Mouse (Mus musculus) spleen, embryonic (tissue): ENCODE results near the gene 5730596B20Rik.

Source experiments
- CTCF ChIA-PET: fragments of 350-600 bp; sonication (Branson Sonifier 250); formaldehyde crosslinking; loops from one replicate; lab custom pipeline; 2022; lab: Charles Lee

5730596B20Rik gene

DNA sequence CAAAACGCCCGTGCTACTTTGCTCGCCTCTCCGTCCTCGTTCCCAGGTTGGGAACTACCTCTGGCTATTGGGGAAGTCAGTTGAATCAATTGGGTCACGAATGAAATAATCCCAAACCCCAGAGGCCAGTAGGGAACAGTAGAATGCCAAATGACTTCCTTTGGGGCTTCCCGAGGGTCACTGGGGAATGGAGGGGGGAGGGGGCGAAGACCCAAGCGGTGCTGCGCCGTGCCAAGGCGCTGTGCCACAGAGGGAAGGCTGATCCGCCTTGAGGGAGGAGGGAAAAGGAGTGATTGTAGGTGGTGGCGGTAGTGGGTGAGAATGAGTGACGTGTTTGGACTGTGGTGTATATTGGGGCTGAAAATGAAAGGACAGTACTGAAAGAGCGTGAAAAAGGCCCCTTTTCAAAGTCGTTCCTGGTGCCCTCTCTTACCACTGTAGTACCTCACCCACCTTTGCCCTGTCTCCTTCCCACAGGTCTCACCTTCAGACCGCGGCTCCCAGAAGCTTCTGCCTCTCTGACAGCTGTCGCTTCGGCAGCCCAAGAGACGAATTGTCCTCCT lies 35.3 kb downstream of the 5730596B20Rik start:
- CTCF ChIA-PET = interaction anchor here (1.5 kb wide), 1 partner anchor 28 kb away, joined by 4 read pairs; the partner anchor contains the start of gene Hoxa10

DNA sequence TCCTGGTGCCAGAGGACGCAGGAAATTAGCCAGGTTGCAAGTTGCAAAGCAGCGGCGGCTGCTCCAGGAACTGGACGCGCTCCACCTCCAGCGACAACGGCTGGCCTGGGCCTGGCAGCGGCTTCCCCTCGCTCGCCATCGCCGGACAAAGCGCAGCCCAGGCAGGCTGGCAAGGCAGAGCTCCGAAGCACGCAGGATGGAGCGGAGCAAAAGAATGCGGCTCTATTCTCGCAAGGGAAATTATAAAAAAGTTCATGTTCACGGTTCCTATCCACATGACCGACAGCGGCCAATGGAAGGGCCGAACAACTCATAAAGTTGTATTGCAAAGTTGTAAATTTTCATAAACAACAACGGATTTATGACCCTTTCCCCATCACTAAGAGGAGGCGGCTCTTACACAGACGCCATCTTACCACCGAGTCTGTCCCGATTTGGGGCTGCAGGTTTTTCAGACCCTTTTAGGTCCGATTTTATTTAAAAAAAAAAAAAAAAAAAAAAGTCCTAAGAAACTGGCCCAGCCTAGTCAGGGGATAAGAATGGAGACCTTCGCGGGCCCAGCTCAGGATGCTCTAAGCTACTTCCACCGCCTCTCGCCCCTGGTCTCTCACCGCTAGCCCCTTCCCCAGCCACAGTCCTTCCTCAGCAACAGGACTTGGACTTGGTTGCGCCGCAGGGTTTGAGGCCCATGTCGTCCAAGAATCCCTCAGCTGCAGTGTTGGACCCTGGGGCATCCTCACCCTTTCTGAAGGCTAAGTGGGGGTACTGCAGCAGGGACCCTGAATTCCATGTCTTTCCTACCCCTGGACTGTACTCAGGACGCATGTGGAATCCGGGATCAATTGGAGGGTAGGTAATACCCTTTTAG lies 36.1 kb downstream of the 5730596B20Rik start, which contains the start of the genes Hoxa3 and Gm28308:
TSS of gene Hoxa3 (minus strand) at position 218 of the 868 bp plus-strand sequence.
TSS of gene Gm28308 (minus strand) at position 221 of the 868 bp plus-strand sequence.
- CTCF ChIA-PET = interaction anchor here (0.6 to 0.7 kb wide), 2 partner anchors 499 to 1040 kb away, joined by 4 to 14 read pairs; no protein-coding TSS in a partner anchor

DNA sequence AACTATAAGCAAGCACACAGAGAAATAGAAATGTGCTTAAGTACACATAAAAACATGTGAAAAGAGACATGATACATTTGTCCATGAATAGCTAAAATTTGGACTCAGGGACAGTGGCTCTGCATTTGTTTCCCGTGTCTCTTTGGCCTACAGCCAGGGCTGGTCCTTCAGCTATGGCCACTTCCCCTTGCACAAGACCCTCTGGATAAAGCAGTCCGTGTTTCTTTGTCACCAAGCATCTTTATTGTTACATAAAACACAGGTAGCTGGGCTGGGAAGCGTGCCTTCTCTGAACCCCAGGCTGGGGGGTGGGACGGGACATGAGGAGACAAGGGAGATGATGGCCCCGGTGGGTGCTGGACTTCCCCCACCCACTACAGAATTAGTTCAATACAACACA lies 37.0 kb downstream of the 5730596B20Rik start:
- CTCF ChIA-PET = interaction anchor here (0.6 to 0.7 kb wide), 2 partner anchors 386 to 1041 kb away, joined by 4 read pairs; no protein-coding TSS in a partner anchor

DNA sequence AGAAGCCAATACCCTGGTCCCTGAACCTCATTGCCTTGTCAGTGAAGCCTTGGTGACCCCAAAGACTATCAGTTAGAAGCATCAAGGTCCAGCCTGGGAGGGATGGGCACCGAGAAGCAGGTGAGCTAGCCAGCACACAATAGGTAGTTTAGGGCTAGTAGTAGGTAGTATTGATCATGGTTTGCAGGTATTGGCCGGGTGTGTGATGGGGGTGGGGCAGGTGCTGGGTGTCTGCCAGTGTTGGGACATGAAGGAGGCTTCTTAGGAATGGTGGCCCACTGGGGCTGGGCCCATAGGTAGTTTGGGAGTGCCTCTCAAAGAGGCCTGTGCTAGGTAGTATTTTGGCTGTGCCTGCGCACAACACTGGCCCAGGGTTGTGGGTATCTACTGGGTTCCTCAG lies 37.8 kb downstream of the 5730596B20Rik start:
- CTCF ChIA-PET = no interaction called here

DNA sequence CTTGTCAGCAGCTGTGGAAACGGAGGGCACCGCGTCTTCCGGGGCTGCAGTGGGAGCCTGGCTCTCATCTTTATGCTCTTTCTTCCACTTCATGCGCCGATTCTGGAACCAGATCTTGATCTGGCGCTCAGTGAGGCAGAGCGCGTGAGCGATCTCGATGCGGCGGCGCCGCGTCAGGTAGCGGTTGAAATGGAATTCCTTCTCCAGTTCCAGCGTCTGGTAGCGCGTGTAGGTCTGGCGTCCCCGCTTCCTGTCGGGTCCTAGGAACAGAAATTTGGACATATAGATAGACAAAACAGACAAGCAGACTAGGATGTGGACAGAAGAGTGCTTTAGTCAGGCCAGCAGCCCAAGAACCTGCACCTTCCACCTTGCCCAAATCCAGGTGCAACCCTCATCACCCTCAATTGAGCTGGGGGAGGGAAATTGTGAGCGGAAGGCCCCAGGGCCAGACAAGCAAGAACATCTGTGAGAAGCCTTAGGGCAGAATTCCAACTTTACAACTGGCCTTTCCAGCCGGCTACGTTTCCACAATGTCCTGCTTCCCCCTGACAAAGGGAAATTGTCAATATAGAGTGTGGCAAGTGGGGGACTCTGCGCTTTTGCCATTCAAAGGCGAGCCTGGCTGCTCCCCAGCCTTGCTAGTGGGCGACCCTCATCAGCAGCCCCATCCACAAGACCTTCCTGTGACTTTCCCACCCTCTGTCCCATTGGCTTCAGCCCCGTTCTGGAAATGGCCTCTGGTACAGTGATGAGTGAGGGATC lies 38.7 kb downstream of the 5730596B20Rik start:
- CTCF ChIA-PET = no interaction called here

DNA sequence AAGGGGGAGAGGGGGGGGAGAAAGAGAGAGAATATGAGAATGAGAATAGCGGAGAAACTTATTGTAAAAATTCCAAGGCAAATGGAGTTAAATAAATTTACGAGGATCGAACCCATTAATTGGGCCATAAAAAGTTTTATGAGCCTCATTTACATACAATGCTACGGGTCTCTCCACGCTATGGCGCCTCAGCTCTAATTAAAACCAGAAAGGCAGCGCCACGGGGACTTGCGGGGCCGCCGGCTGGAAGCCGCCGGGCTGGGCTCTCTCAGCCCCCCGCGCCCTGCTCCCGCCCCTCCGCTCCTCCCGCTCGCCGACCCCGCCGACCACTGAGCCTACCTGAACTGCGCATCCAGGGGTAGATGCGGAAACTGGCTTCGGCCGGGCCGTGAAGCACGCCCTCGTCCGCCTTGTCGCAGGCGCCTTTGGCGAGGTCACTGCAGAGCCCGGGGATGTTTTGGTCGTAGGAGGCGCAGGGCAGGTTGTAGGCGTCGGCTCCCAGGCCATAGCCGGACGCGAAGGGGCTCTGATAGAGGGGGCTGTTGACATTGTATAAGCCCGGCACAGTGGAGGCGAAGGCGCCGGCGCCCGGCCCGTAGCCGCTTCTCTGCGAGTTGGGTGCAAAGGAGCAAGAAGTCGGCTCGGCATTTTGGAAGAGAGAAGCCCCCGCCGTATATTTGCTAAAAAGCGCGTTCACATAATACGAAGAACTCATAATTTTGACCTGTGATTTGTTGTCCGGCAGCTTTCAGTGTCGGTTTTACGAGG lies 39.6 kb downstream of the 5730596B20Rik start:
- CTCF ChIA-PET = no interaction called here

DNA sequence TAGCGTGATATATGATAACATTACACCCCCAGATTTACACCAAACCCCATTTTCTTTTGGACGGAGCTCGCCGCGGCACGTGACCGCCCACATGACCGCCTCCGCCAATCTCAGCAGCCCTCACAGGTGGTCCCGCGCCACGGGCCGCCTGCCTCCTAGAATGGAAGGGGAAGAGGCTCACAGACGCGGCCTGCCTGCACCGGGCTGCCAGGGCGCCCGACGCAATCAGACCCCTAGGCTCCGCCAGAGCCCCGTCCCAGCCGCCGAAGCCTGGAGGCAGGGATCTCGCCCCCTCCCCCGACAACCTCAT lies 40.1 kb downstream of the 5730596B20Rik start:
- CTCF ChIA-PET = interaction anchor here (0.6 to 0.9 kb wide), 2 partner anchors 12 to 999 kb away, joined by 3 to 4 read pairs; no protein-coding TSS in a partner anchor

DNA sequence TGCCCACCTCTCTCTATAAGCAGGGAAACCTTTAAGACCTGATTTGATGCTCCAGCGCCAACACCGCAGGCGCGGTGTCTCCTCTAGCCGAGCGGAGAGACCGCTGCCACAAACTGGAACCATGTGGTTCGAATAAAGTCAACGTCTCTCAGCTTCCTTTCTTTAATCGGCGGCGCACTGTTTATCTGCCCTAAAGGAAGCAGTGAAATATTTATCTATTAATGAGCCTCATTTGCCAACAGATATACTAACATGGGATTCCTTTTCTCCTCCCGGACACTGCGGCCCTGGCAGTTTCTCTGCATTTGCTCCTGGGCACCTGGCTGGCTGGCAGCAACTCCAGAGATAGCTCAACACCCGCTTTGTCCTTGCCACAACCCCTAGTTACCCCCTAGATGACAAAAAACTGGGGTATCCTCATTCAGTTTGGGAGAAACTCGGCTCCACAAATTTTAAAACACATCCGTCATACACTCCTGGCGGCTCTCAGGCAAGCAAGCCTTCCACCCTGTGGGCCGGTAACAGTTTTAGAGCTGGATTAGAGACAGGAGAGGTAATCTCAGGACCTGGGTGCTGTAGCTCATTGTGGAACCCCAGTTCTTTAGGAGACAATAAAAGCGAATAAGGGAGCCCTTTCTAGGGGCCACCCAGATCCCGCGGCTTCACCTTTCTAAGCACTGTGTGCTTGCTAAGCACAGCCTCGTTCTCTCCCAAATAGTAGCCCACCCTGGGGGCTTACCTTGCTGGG lies 40.8 kb downstream of the 5730596B20Rik start:
- CTCF ChIA-PET = interaction anchor here (0.5 to 0.9 kb wide), 3 partner anchors 12 to 999 kb away, joined by 3 to 4 read pairs (median 3); no protein-coding TSS in a partner anchor

DNA sequence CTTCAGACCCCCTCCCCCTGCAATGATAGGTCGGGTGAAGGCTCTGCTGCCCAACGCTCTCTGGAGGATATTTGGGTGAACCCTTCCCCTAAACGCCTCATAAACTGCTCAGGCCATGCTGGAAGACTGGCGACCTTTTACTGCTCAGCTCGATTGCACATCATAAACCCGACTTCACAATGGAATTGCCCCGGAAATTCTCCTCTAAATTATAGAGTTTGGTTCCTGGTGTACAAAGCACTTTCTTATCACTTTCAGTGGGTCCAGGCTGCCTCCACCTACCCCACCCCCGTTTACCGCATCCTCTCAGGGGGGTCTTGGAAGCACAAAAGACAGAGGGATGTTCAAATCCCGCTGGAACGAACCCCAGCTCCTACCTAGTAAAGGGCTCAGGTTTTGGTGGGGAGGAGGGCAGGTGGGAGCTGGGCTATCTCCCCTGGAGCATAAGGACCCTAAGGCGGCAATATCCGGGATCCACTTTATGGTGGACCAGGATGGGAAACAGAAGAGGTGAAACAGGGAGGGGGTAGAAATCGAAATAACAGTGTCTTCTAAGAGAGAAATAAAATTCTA lies 41.4 kb downstream of the 5730596B20Rik start:
- CTCF ChIA-PET = interaction anchor here (0.5 kb wide), 1 partner anchor 37 kb away, joined by 3 read pairs; no protein-coding TSS in a partner anchor

DNA sequence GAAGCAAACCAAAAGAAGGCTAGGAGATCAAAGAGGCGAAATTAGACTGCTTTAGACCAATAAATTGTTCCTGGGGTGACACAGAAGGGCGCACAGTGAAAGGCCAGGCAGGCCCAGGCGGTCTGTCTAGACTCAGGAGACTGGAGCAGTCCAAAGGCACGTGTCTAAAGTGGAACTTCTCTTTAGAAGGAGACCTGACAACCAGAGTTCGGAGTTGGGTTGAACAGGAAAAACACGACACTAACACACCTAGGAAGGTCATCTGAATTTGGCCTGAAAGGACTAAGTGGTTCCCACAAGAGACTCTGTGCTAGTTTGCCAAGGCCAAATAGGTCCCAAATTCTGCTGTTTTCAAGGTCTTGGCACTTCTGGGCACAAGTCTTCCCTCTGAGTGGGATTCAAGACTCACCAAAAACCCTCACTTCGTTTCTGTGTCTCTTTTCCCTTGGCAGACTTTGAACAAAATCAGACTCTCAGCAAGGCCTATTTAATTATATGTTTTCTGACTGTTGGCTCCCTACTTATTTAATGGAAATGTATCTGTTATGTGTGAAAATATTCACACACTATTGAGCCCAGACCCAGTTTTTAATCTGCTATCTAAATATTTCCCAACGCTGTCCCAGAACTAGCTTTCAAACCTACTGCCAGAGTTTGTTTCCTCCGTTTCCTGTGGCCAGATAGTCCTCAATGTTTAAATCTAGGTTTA lies 42.1 kb downstream of the 5730596B20Rik start:
- CTCF ChIA-PET = interaction anchor here (0.5 kb wide), 1 partner anchor 583 kb away, joined by 8 read pairs; no protein-coding TSS in a partner anchor

DNA sequence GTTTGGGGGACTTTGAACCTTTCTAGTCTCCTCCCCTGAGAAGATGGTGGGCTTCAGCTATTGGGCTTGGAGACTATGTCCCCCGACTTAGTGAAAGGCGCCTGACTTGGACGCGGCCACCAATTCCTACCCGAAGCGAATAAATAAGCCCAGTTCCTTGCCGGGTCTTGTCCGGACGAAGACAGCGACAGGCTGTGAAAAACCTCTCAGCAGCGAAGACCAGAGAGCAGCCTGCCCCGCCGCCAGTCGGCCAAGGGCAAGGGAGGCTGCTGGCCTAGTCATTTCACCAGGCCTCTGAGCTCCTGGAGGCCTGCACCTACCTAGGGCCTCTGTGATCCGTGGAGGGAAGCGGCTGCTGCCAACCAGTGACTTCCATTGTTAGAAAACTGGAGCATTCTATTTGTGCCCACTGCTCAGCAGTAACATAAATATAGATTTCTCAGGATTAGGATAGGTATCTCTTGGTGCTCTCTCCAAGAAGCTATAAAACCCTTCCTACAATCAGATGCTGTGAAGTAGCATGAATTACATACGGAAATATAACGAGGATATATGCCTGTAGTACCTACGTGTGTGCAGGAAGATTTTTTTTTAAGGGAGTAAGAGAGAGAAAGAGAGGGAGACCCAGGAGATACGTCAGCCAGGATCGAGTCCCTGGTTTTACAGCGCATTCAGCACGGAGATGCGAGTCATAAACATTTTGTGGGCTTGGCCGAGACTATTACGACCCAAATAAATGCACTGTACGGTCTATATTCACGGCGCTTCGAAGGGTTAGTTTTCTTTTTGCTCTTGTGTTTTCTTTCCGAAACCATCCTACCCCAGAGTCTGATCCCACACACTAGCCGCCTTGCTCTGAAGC lies 42.9 kb downstream of the 5730596B20Rik start:
- CTCF ChIA-PET = interaction anchor here (0.5 to 1.0 kb wide), 4 partner anchors 8 to 584 kb away, joined by 3 to 8 read pairs (median 3); no protein-coding TSS in a partner anchor

DNA sequence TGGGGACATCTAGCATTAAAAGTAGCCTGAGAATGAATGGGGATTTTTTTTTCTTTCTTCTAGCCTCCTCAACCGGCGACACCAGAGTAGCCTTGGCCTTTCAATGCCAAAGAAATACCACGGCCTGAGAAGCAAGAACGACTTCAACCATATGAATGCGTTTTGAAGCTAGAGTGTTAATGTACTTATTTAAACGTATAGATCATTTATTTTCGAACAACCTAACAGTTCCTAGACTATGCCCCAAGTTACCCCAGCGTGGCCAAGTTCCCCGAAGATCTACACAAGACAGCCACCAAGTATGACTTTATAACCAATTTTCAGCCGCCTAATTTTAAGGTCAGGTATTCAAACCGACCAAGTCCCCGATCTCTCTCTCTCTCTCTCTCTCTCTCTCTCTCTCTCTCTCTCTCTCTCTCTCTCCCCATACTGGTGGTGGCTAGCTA lies 43.6 kb downstream of the 5730596B20Rik start:
- CTCF ChIA-PET = interaction anchor here (0.6 to 1.2 kb wide), 4 partner anchors 9 to 1041 kb away, joined by 3 to 4 read pairs (median 3); no protein-coding TSS in a partner anchor

DNA sequence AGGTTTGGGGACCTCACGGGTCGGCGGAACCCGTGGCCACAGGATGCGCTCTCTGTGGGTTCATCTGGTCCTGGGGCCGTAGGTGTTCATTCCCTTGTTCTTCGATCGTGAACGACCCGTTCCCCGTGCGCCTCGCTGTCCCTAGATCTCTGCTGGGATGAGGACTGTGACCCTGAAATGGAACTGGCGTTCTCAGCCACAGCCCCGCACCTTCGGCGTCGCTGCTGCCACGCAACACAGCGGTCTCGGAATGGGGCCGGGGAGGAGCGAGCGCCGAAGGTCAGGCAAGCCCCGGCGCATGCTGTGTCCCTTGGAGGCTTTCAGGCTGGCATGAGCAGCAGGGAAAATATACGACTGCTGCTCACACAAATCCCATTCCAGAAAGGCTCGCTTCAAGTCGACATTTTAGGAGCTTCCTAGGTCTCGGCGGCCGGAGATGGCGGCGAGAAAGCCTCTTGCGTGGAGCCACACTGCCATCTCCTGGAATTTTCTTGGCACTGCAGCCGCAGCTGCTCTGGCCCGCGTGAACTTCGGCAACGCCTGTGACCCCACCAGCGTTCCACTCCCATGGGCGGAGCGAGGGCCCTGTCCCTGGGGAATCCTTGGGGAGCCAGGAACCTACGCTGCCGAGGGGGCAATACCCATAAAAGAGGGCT lies 44.2 kb downstream of the 5730596B20Rik start, which contains the start of gene Hoxa7:
TSS of gene Hoxa7 (minus strand) at position 518 of the 656 bp plus-strand sequence.
- CTCF ChIA-PET = interaction anchor here (0.6 to 1.2 kb wide), 4 partner anchors 10 to 1042 kb away, joined by 3 to 4 read pairs (median 3); no protein-coding TSS in a partner anchor

DNA sequence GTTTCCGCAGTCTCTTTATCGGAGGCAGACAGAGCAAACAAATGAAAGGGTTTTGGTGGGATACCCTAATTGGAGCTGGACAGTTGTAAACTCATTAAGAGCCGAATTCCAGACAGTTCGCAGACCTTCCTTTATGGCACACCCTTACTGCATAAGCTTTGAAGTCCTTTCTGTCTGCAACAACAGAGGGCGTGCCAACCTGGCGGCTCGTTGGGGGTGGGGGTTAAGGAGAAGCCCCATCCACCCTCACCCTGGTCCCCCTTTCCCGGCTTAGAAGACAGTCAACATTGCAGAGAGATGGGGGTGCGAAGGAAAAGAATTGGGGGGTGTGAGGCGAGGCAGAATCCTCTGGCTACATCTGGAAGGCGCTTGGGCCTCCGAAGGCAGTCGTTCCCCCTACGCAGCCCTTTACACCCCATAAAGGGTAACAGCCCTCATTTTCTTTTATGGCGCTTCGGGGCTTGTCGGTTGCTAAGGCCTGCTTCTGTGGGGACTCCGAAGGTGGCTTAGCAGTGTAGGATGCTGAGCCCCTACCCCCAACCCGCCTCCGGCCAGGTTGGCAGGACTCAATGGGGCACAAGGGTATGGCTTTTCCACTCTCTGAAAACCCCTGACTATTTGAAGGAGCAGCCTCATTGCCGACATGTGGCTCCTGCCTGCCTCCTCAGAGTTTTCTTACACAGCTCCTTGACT lies 44.8 kb downstream of the 5730596B20Rik start:
- CTCF ChIA-PET = interaction anchor here (0.6 to 1.2 kb wide), 4 partner anchors 11 to 605 kb away, joined by 3 to 5 read pairs (median 4); no protein-coding TSS in a partner anchor

DNA sequence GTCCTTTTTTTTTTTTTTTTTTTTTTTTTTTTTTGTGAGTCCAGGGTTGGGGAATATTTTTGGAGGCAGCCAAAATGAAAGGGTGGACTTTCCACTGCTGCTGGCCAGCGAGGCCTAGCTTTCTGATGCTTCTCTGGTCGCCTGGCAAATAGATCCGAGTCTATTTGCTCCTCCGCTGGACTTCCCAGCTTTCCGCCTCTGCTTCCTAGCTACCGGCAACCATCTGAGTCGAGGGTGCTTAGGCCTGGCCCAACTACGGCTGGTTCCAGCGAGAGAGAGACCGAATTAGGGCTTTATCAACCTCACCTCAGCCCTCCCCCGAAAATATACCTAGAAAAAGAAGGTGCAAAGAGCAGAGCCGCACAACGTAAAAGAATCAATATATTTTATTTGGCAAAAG lies 45.4 kb downstream of the 5730596B20Rik start:
- CTCF ChIA-PET = interaction anchor here (0.6 to 0.7 kb wide), 2 partner anchors 11 to 19 kb away, joined by 3 to 5 read pairs; no protein-coding TSS in a partner anchor
